Mouse (Mus musculus): ENCODE measurements around the gene Hist1h2af. TPM values are rescaled to one million over a fixed set of nuclear protein-coding genes. Genes with fewer than 3 reads are reported as not detected.
A peak's percentile ranks its signal among the peaks of the same experiment; 100 is the strongest.
"Not testable (repeated sequence)": the region's sequence is repeated elsewhere in the genome, so short reads cannot be mapped to it uniquely, and the experiment has no call there.

Hist1h2af gene
- polyA plus RNA-seq, 1 experiment from 2014 or later = 2.0 TPM

- not testable (repeated sequence) for H3K9me3 ChIP-seq (replicated peaks; ENCODE audit: control insufficient read depth, low read length); H3K4me1 ChIP-seq (ENCODE audit: control insufficient read depth, low read depth, low read length); H3K36me3 ChIP-seq (ENCODE audit: control insufficient read depth, insufficient read depth); H3K27me3 ChIP-seq (ENCODE audit: control insufficient read depth, insufficient read depth, low read depth, low read length)
- Histone ChIP-seq H3K9ac (ENCODE audit: low read depth, low read length) (peak overlapping the region; percentile 47), H3K4me2 (ENCODE audit: low read depth, low read length) (peak overlapping the region; percentile 44), H3K27ac (ENCODE audit: low read length) (peak overlapping the region; percentile 99), H3K4me3 (ENCODE audit: low read depth, low read length) (peak overlapping the region; percentile 60)
- peak; percentile 2; the same call in 1 of the 2 replicates for ATAC-seq (ENCODE audit: low read depth)
- WGBS (ENCODE audit: insufficient replicate concordance) = 0% methylated on average over 14 of the region's 14 CpGs
These were observed 11.0 kb downstream of the Hist1h2af start for GRCm38 (mm10) chr13:23544787-23545120.

GRCm38 (mm10) chr13:23546694-23547093 lies 13.0 kb downstream of the Hist1h2af start:
- peak overlapping the region; percentile 20; the same call in 1 of the 2 replicates for H3K27ac ChIP-seq (ENCODE audit: low read length)
- no peaks in the 10 kb centered on the region for H3K36me3 ChIP-seq (ENCODE audit: control insufficient read depth, insufficient read depth)
- H3K4me2 ChIP-seq (ENCODE audit: low read depth, low read length) = no peak overlapping the region

GRCm38 (mm10) chr13:23550761-23551145 lies 17.0 kb downstream of the Hist1h2af start:
- Histone ChIP-seq H3K4me1 (ENCODE audit: control insufficient read depth, low read depth, low read length) (peaks cover 22% of the 10 kb centered on the region), H3K27me3 (ENCODE audit: control insufficient read depth, insufficient read depth, low read depth, low read length) (no peaks in the 10 kb centered on the region), H3K4me2 (ENCODE audit: low read depth, low read length) (peak overlapping the region; percentile 56), H3K36me3 (ENCODE audit: control insufficient read depth, insufficient read depth) (no peaks in the 10 kb centered on the region), H3K9ac (ENCODE audit: low read depth, low read length) (peak overlapping the region; percentile 63), H3K27ac (ENCODE audit: low read length) (peak overlapping the region; percentile 96), H3K9me3 (replicated peaks; ENCODE audit: control insufficient read depth, low read length) (no peaks in the 10 kb centered on the region), H3K4me3 (ENCODE audit: low read depth, low read length) (peak overlapping the region; percentile 62)
- ATAC-seq (ENCODE audit: low read depth) = peak; percentile 0; the same call in 1 of the 2 replicates
- 3% methylated on average over 3 of the region's 3 CpGs for WGBS (ENCODE audit: insufficient replicate concordance)

More at GRCm38 (mm10) chr13:23546694-23547093, 13.0 kb downstream of the Hist1h2af start:
- Histone ChIP-seq H3K27me3 (ENCODE audit: control insufficient read depth, insufficient read depth, low read depth, low read length) (no peaks in the 10 kb centered on the region), H3K9ac (ENCODE audit: low read depth, low read length) (no peak overlapping the region), H3K4me3 (ENCODE audit: low read depth, low read length) (0 out of 2 replicates have a peak overlapping the region, but pooled peaks have one; percentile 7), H3K9me3 (replicated peaks; ENCODE audit: control insufficient read depth, low read length) (no peaks in the 10 kb centered on the region), H3K4me1 (ENCODE audit: control insufficient read depth, low read depth, low read length) (peaks cover 5% of the 10 kb centered on the region; the same call in 1 of the 2 replicates)
- ATAC-seq (ENCODE audit: low read depth) = no peak
- 71% methylated on average over 5 of the region's 5 CpGs for WGBS (ENCODE audit: insufficient replicate concordance)

GRCm38 (mm10) chr13:23551146-23551834 lies 17.6 kb downstream of the Hist1h2af start, which contains the start of gene Hist1h4f:
Gene Hist1h4f (minus strand): TSS chr13:23551648.
- Histone ChIP-seq H3K27ac (ENCODE audit: low read length) (peak within 1 kb of the TSS; percentile 96), H3K9ac (ENCODE audit: low read depth, low read length) (peak within 1 kb of the TSS; percentile 63), H3K4me2 (ENCODE audit: low read depth, low read length) (peak within 1 kb of the TSS; percentile 56), H3K4me3 (ENCODE audit: low read depth, low read length) (peak within 1 kb of the TSS; percentile 62), H3K4me1 (ENCODE audit: control insufficient read depth, low read depth, low read length) (peaks cover 22% of the 10 kb centered on the region)
- not testable (repeated sequence) for H3K36me3 ChIP-seq (ENCODE audit: control insufficient read depth, insufficient read depth); H3K9me3 ChIP-seq (replicated peaks; ENCODE audit: control insufficient read depth, low read length); H3K27me3 ChIP-seq (ENCODE audit: control insufficient read depth, insufficient read depth, low read depth, low read length)
- WGBS (ENCODE audit: insufficient replicate concordance) = 0% methylated on average over 47 of the region's 47 CpGs
- peak; percentile 68 for ATAC-seq (ENCODE audit: low read depth)

- Histone ChIP-seq H3K27me3 (ENCODE audit: control insufficient read depth, insufficient read depth, low read depth, low read length) (no peaks in the 10 kb centered on the region), H3K4me1 (ENCODE audit: control insufficient read depth, low read depth, low read length) (peaks cover 25% of the 10 kb centered on the region), H3K9ac (ENCODE audit: low read depth, low read length) (peak overlapping the region; percentile 63), H3K36me3 (ENCODE audit: control insufficient read depth, insufficient read depth) (no peaks in the 10 kb centered on the region), H3K9me3 (replicated peaks; ENCODE audit: control insufficient read depth, low read length) (no peaks in the 10 kb centered on the region), H3K4me2 (ENCODE audit: low read depth, low read length) (peak overlapping the region; percentile 56), H3K4me3 (ENCODE audit: low read depth, low read length) (peak overlapping the region; percentile 62), H3K27ac (ENCODE audit: low read length) (peak overlapping the region; percentile 96)
- WGBS (ENCODE audit: insufficient replicate concordance) = 36% methylated on average over 8 of the region's 8 CpGs
- no peak for ATAC-seq (ENCODE audit: low read depth)
These were observed 18.5 kb downstream of the Hist1h2af start for GRCm38 (mm10) chr13:23551931-23552914.

GRCm38 (mm10) chr13:23552962-23553361 lies 19.3 kb downstream of the Hist1h2af start, which contains the start of gene Hist1h1d:
Gene Hist1h1d (plus strand): TSS chr13:23553262.
- Histone ChIP-seq H3K4me3 (ENCODE audit: low read depth, low read length) (peak within 1 kb of the TSS; percentile 68; the same call in 1 of the 2 replicates), H3K9me3 (replicated peaks; ENCODE audit: control insufficient read depth, low read length) (no peaks in the 10 kb centered on the region), H3K9ac (ENCODE audit: low read depth, low read length) (peak within 1 kb of the TSS; percentile 82), H3K27ac (ENCODE audit: low read length) (peak within 1 kb of the TSS; percentile 99), H3K4me2 (ENCODE audit: low read depth, low read length) (peak within 1 kb of the TSS; percentile 82), H3K27me3 (ENCODE audit: control insufficient read depth, insufficient read depth, low read depth, low read length) (no peaks in the 10 kb centered on the region), H3K36me3 (ENCODE audit: control insufficient read depth, insufficient read depth) (no peaks in the 10 kb centered on the region), H3K4me1 (ENCODE audit: control insufficient read depth, low read depth, low read length) (peaks cover 25% of the 10 kb centered on the region)
- ATAC-seq (ENCODE audit: low read depth) = no peak

- no peak for ATAC-seq (ENCODE audit: low read depth)
- Histone ChIP-seq H3K4me3 (ENCODE audit: low read depth, low read length) (peak overlapping the region; percentile 68), H3K36me3 (ENCODE audit: control insufficient read depth, insufficient read depth) (no peaks in the 10 kb centered on the region), H3K27me3 (ENCODE audit: control insufficient read depth, insufficient read depth, low read depth, low read length) (no peaks in the 10 kb centered on the region), H3K4me2 (ENCODE audit: low read depth, low read length) (peak overlapping the region; percentile 82), H3K27ac (ENCODE audit: low read length) (peak overlapping the region; percentile 99), H3K9me3 (replicated peaks; ENCODE audit: control insufficient read depth, low read length) (no peaks in the 10 kb centered on the region), H3K4me1 (ENCODE audit: control insufficient read depth, low read depth, low read length) (peaks cover 25% of the 10 kb centered on the region), H3K9ac (ENCODE audit: low read depth, low read length) (peak overlapping the region; percentile 82)
- WGBS (ENCODE audit: insufficient replicate concordance) = 13% methylated on average over 9 of the region's 9 CpGs
These were observed 20.7 kb downstream of the Hist1h2af start for GRCm38 (mm10) chr13:23554393-23554792.

- Histone ChIP-seq H3K4me2 (ENCODE audit: low read depth, low read length) (peak overlapping the region; percentile 82), H3K36me3 (ENCODE audit: control insufficient read depth, insufficient read depth) (no peaks in the 10 kb centered on the region), H3K4me3 (ENCODE audit: low read depth, low read length) (peak overlapping the region; percentile 68), H3K9ac (ENCODE audit: low read depth, low read length) (peak overlapping the region; percentile 82), H3K9me3 (replicated peaks; ENCODE audit: control insufficient read depth, low read length) (no peaks in the 10 kb centered on the region), H3K4me1 (ENCODE audit: control insufficient read depth, low read depth, low read length) (peaks cover 25% of the 10 kb centered on the region), H3K27ac (ENCODE audit: low read length) (peak overlapping the region; percentile 99), H3K27me3 (ENCODE audit: control insufficient read depth, insufficient read depth, low read depth, low read length) (no peaks in the 10 kb centered on the region)
- under 1% methylated on average over 54 of the region's 54 CpGs for WGBS (ENCODE audit: insufficient replicate concordance)
- peak; percentile 74 for ATAC-seq (ENCODE audit: low read depth)
These were observed 21.5 kb downstream of the Hist1h2af start for GRCm38 (mm10) chr13:23554925-23555838.

All from liver, embryonic 16.5 days (tissue).